Mouse (Mus musculus) left cerebral cortex, postnatal 10 days (tissue): Measurements from ENCODE around the gene Kcna1. TPM values are rescaled to one million over a fixed set of nuclear protein-coding genes. Genes with fewer than 3 reads are reported as not detected.
A peak's percentile ranks its signal among the peaks of the same experiment; 100 is the strongest.

Source experiments
- DNase-seq, 2 experiments: peaks; one replicate each; pipeline ENCODE4 v3.0.0; 2021 to 2022; ENCODE audit warnings: low spot score in 2 of 2, mixed read lengths in 1 of 2; ENCODE audit errors: extremely low spot score in 1 of 2
- intact Hi-C: fragments of 180-260 bp; cut with DNase I; formaldehyde crosslinking; loops from one replicate; pipeline ENCODE4 v1.15.1; 2025
- total RNA-seq, 2 experiments: library from RNA; stranded (reverse); gene quantifications; 2 replicates each; pipeline ENCODE4 v1.2.3; 2021

Gene Kcna1
- total RNA-seq, 2 experiments from 2014 or later = 36.3 to 40.1 TPM

DNA sequence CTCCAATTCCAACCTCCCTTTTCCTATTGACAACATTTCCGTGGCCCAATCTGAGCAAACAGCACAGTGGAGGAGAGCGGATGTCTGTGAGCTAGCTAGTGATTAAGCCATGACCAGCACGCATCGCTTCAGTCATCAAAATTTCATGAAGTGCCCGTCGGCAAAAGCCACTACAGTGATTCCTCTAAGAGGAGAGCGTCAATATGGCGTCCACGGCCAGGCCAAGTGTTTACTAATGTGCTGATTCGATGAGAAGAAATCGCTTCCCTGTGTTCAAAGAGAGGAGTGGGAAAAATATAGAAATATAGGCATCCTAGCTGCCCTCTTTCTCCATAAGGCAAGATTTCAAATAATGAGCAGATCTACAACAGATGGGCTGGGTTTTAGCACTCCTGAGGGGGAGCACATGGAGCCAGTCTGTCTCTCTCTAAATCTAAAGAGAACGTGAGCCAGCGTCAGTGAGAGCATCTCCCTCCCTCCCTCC is 44.3 kb downstream of the Kcna1 start:
- intact Hi-C loops = no loop called here
- no peak for DNase-seq

GRCm38 (mm10) chr6:126599201-126599995 is 46.8 kb downstream of the Kcna1 start:
- DNase-seq = peak; percentile 32 to 44
- intact Hi-C loops = no loop called here

DNA sequence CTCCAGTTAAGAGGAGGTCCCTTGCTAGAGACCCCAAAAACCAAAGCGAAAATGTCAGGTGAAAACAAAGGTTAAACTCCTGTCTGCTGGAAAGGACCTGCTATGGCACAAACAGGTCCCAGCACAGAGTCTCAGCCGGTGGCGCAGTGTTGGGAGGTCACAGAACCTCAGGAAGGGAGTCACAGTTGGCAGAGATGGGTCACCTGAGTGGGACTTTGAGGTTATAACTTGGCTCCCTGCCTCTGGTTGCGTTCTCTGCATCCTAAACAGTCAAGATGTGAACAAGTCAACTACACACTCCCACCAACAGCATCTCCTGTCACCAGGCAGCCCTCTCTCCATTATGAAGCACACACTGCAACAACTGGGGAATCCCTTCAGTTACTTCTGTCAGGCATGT is 48.4 kb downstream of the Kcna1 start:
- no peak for DNase-seq
- intact Hi-C loops = no loop called here

GRCm38 (mm10) chr6:126595805-126596629 is 50.2 kb downstream of the Kcna1 start:
- DNase-seq = no peak
- intact Hi-C loops = no loop called here

GRCm38 (mm10) chr6:126595130-126595529 is 51.1 kb downstream of the Kcna1 start:
- no peak for DNase-seq
- intact Hi-C loops = no loop called here

GRCm38 (mm10) chr6:126594365-126594764 is 51.8 kb downstream of the Kcna1 start:
- intact Hi-C loops = no loop called here
- peak; percentile 36 to 41 for DNase-seq

GRCm38 (mm10) chr6:126593336-126593735 is 52.8 kb downstream of the Kcna1 start:
- no peak for DNase-seq
- intact Hi-C loops = no loop called here

Other genes starting within 250 kb of the Kcna1 start
- 1 to 10 TPM; 2.9 to 4.3 TPM for gene Kcna5, start 111.0 kb downstream of the Kcna1 start, total RNA-seq
- gene Kcna6, start 94.3 kb upstream of the Kcna1 start, total RNA-seq = 10 to 100 TPM; 78.2 to 82.1 TPM
- gene Ndufa9, start 202.8 kb upstream of the Kcna1 start, total RNA-seq = 100 to 1,000 TPM; 153 to 159 TPM
- gene Akap3, start 206.7 kb upstream of the Kcna1 start, total RNA-seq = under 1 TPM; 0.30 to 0.54 TPM